Mouse (Mus musculus) CH12.LX (cell line): Measurements from ENCODE around the gene Ptgdr2. TPM values are rescaled to one million over a fixed set of nuclear protein-coding genes. Genes with fewer than 3 reads are reported as not detected.
A peak's percentile ranks its signal among the peaks of the same experiment; 100 is the strongest.

Experiments used
- DNase-seq: peaks from one replicate; pipeline ENCODE4 v3.0.0-alpha.2; 2013; ENCODE audit errors: extremely low read depth
- H3K27ac ChIP-seq: 2 replicates; pipeline ENCODE4 v1.5.1; 2012; ENCODE audit warnings: low read depth, mild to moderate bottlenecking, control low read depth, moderate library complexity; ENCODE audit not compliant: insufficient read depth
- H3K27me3 ChIP-seq: replicated peaks from 2 replicates; pipeline ENCODE3; 2012; ENCODE audit warnings: inconsistent platforms
- H3K36me3 ChIP-seq, 2 experiments: replicated peaks in 1 of 2; 2 replicates each; pipeline versions ENCODE3 to v1.6.1; 2012; ENCODE audit warnings: inconsistent platforms in 1 of 2, low read length in 1 of 2, mild to moderate bottlenecking in 1 of 2, mixed read lengths in 1 of 2, moderate library complexity in 1 of 2; ENCODE audit not compliant: control insufficient read depth in 1 of 2, insufficient read depth in 1 of 2
- H3K4me1 ChIP-seq, 2 experiments: 2 replicates each; pipeline ENCODE4 v1.6.1; 2012; ENCODE audit warnings: inconsistent platforms in 1 of 2, moderate library complexity in 1 of 2; ENCODE audit not compliant: insufficient read depth in 2 of 2, control insufficient read depth in 1 of 2
- H3K4me2 ChIP-seq: 2 replicates; pipeline ENCODE4 v1.6.1; 2012; ENCODE audit warnings: low read depth, mild to moderate bottlenecking, control low read depth; ENCODE audit not compliant: poor library complexity, insufficient read depth, severe bottlenecking
- H3K4me3 ChIP-seq, 3 experiments: fragments of 150-350 bp in 1 of 3; sonication (generic) in 1 of 3; replicated peaks in 1 of 3; 2 replicates each; pipeline versions ENCODE3 to v1.5.1; 2011 to 2012; ENCODE audit warnings: low read depth in 2 of 3, low read length in 2 of 3, mild to moderate bottlenecking in 2 of 3, moderate library complexity in 2 of 3, control low read depth in 1 of 3, improper control_type of control experiment in 1 of 3, inconsistent platforms in 1 of 3, mixed read lengths in 1 of 3; ENCODE audit not compliant: poor library complexity in 1 of 3
- H3K79me2 ChIP-seq: replicated peaks from 2 replicates; pipeline ENCODE4 v1.6.1; 2012; ENCODE audit warnings: mild to moderate bottlenecking, moderate library complexity; ENCODE audit not compliant: control insufficient read depth, poor library complexity, insufficient read depth, severe bottlenecking; ENCODE audit errors: extremely low read depth
- H3K9ac ChIP-seq: 2 replicates; pipeline ENCODE4 v1.6.1; 2012; ENCODE audit warnings: low read depth, mild to moderate bottlenecking, control low read depth, moderate library complexity; ENCODE audit not compliant: insufficient read depth
- H3K9me3 ChIP-seq: replicated peaks from 2 replicates; pipeline ENCODE3; 2012; ENCODE audit warnings: low read length, inconsistent platforms, mixed read lengths
- BHLHE40 ChIP-seq: IDR thresholded peaks from 2 replicates; pipeline ENCODE4 v1.6.1; 2011; ENCODE audit warnings: mild to moderate bottlenecking, low read depth, low read length, improper control_type of control experiment
- CHD2 ChIP-seq: IDR thresholded peaks from 2 replicates; pipeline ENCODE4 v1.6.1; 2011; ENCODE audit warnings: low read length, improper control_type of control experiment
- EP300 ChIP-seq: IDR thresholded peaks from 2 replicates; pipeline ENCODE4 v1.6.1; 2011; ENCODE audit warnings: low read length, improper control_type of control experiment
- ETS1 ChIP-seq: conservative IDR thresholded peaks from 2 replicates; pipeline ENCODE4 v1.6.1; 2012; ENCODE audit warnings: low read depth, mild to moderate bottlenecking, inconsistent platforms, low read length, improper control_type of control experiment, moderate library complexity
- GABPA ChIP-seq: IDR thresholded peaks from 2 replicates; pipeline ENCODE4 v1.6.1; 2012; ENCODE audit warnings: low read depth, low read length, improper control_type of control experiment, inconsistent platforms; ENCODE audit not compliant: insufficient replicate concordance
- IRF4 ChIP-seq: IDR thresholded peaks from 2 replicates; pipeline ENCODE4 v1.6.1; 2014; ENCODE audit warnings: low read depth, mild to moderate bottlenecking, inconsistent platforms, low read length, improper control_type of control experiment
- JUN ChIP-seq: IDR thresholded peaks from 2 replicates; pipeline ENCODE4 v1.6.1; 2011; ENCODE audit warnings: low read depth, mild to moderate bottlenecking, low read length, improper control_type of control experiment, moderate library complexity; ENCODE audit not compliant: insufficient read depth
- KAT2A ChIP-seq: IDR thresholded peaks from 2 replicates; pipeline ENCODE4 v1.6.1; 2012; ENCODE audit warnings: low read length, improper control_type of control experiment, inconsistent platforms; ENCODE audit not compliant: insufficient replicate concordance
- MAFK ChIP-seq: IDR thresholded peaks from 2 replicates; pipeline ENCODE4 v1.6.1; 2011; ENCODE audit warnings: low read length, improper control_type of control experiment; ENCODE audit not compliant: insufficient replicate concordance
- PAX5 ChIP-seq: IDR thresholded peaks from 2 replicates; pipeline ENCODE4 v1.6.1; 2012; ENCODE audit warnings: low read length, inconsistent platforms, mixed read lengths
- SMC3 ChIP-seq: IDR thresholded peaks from 2 replicates; pipeline ENCODE4 v1.6.1; 2011; ENCODE audit warnings: low read depth, low read length, improper control_type of control experiment
- UBTF ChIP-seq: IDR thresholded peaks from 2 replicates; pipeline ENCODE4 v1.6.1; 2012; ENCODE audit warnings: low read depth, mild to moderate bottlenecking, inconsistent platforms, low read length, improper control_type of control experiment, moderate library complexity
- USF1 ChIP-seq: IDR thresholded peaks from 2 replicates; pipeline ENCODE4 v1.6.1; 2014; ENCODE audit warnings: low read depth, mild to moderate bottlenecking, inconsistent platforms, low read length, improper control_type of control experiment
- ZKSCAN1 ChIP-seq: IDR thresholded peaks from 2 replicates; pipeline ENCODE4 v1.6.1; 2012; ENCODE audit warnings: low read depth, inconsistent platforms, low read length, improper control_type of control experiment, borderline replicate concordance
- ZMIZ1 ChIP-seq: IDR thresholded peaks from 2 replicates; pipeline ENCODE4 v1.6.1; 2012; ENCODE audit warnings: low read depth, mild to moderate bottlenecking, inconsistent platforms, low read length, improper control_type of control experiment
- ZNF384 ChIP-seq: IDR thresholded peaks from 2 replicates; pipeline ENCODE4 v1.6.1; 2012; ENCODE audit warnings: low read depth, low read length, improper control_type of control experiment, inconsistent platforms
- dilution Hi-C: fragments of 300-500 bp; cut with MboI; formaldehyde crosslinking; loops from 2 replicates; pipeline ENCODE4 v1.14.3; 2020; ENCODE audit warnings: low sequenced_read_pairs; ENCODE audit not compliant: extremely low pct_unique_long_range_greater_than_20kb, extremely low pct_ligation_motif_present
- in situ Hi-C: fragments of 300-500 bp; cut with MboI; formaldehyde crosslinking; loops from 3 replicates; pipeline ENCODE4 v1.14.3; 2019; ENCODE audit warnings: low sequenced_read_pairs, low pct_ligation_motif_present, low pct_unique_long_range_greater_than_20kb, mixed read lengths
- polyA plus RNA-seq: library from polyadenylated mRNA; unstranded; fragments of >175 nt; gene quantifications from 2 replicates; pipeline ENCODE4 v1.2.1, GENCODE M21; 2012; ENCODE audit warnings: low read depth; ENCODE audit not compliant: insufficient read length
- total RNA-seq, 2 experiments: library from RNA; depleted of rRNA; stranded (reverse); fragments of 300-350 nt in 1 of 2; fragments of >200 nt in 1 of 2; gene quantifications; 2 replicates each; pipeline ENCODE4 v1.2.3; 2012 to 2014

Ptgdr2 gene
- total and polyA plus RNA-seq, 3 experiments: 0.13 TPM; not detected in 2

- dilution Hi-C loops: no loop called here
- no peak overlapping the region for H3K4me3 ChIP-seq
These were observed 20.5 kb upstream of the Ptgdr2 start for GRCm38 (mm10) chr19:10916506-10916905.

DNA sequence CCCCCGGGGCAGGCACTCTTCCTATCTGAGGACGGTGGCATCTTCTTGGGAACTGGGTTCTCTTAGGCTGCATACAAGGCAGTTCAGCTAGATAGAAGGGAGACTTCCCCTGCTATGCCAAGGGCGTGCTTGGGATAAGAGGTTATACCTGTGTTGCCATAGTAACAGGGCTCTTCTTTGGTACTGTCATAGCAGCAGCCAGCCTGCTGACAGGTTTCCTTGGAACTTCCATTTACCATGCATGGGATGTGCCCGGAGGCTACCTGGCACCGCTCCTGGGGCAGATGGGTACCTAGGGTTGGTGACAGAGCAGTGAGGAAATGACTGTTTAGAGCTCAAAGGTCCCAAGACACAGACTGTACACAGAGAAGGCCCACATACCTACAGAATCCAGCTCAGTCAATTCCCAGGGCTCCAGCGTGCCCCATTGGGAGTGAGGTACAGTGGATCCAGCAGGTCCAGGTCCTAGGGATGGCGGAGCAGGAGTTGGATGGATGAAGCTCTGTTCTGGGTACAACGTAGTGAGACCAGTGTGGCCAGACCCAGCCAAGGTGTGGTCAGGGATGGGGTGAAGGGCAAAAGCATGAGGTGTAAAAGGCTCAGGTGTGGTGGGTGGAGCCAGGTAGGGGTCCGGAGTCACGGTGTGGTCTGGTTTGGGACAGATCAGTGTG lies 18.5 kb upstream of the Ptgdr2 start:
- H3K36me3 ChIP-seq: no peaks in the 10 kb centered on the region
- H3K4me2 ChIP-seq: no peak overlapping the region
- no peak overlapping the region for H3K9ac ChIP-seq
- peaks cover 17 to 55% of the 10 kb centered on the region in 2 experiments for H3K4me1 ChIP-seq
- no peaks in the 10 kb centered on the region for H3K27me3 ChIP-seq
- no peak for TF ChIP-seq JUN
- no peak for TF ChIP-seq CHD2
- no peak for TF ChIP-seq ETS1
- no peak for TF ChIP-seq ZNF384
- no peak for TF ChIP-seq ZMIZ1
- no peak for TF ChIP-seq EP300
- TF ChIP-seq PAX5: no peak
- TF ChIP-seq GABPA: no peak
- no peak for TF ChIP-seq BHLHE40
- TF ChIP-seq USF1: no peak
- TF ChIP-seq SMC3: no peak
- no peak for TF ChIP-seq ZKSCAN1
- TF ChIP-seq UBTF: no peak
- H3K79me2 ChIP-seq: no peaks in the 10 kb centered on the region
- dilution Hi-C loops: no loop called here
- H3K9me3 ChIP-seq: no peaks in the 10 kb centered on the region
- DNase-seq: no peak
- no peak overlapping the region for H3K27ac ChIP-seq
- no peak overlapping the region for H3K4me3 ChIP-seq
- in situ Hi-C loops: no loop called here

More at GRCm38 (mm10) chr19:10916506-10916905, 20.5 kb upstream of the Ptgdr2 start:
- Histone ChIP-seq H3K79me2 (no peaks in the 10 kb centered on the region), H3K36me3 (peaks cover 0 to under 1% of the 10 kb centered on the region in 2 experiments), H3K4me2 (no peak overlapping the region), H3K9me3 (no peaks in the 10 kb centered on the region), H3K4me1 (peaks cover 17 to 55% of the 10 kb centered on the region in 2 experiments)
- DNase-seq: peak; percentile 53
- TF ChIP-seq ZNF384 (no peak), CHD2 (no peak), IRF4 (no peak), JUN (no peak), KAT2A (no peak), MAFK (no peak)
- TF ChIP-seq, all 38 proteins: peak for 0
- in situ Hi-C loops: no loop called here
- H3K9ac ChIP-seq: no peak overlapping the region
- no peaks in the 10 kb centered on the region for H3K27me3 ChIP-seq
- H3K27ac ChIP-seq: no peak overlapping the region
